Mouse (Mus musculus): ENCODE measurements around the gene Ndufa1. TPM values are rescaled to one million over a fixed set of nuclear protein-coding genes. Genes with fewer than 3 reads are reported as not detected.

The Ndufa1 gene
- total RNA-seq, 2 experiments from 2014 or later: 200 to 205 TPM

DNA sequence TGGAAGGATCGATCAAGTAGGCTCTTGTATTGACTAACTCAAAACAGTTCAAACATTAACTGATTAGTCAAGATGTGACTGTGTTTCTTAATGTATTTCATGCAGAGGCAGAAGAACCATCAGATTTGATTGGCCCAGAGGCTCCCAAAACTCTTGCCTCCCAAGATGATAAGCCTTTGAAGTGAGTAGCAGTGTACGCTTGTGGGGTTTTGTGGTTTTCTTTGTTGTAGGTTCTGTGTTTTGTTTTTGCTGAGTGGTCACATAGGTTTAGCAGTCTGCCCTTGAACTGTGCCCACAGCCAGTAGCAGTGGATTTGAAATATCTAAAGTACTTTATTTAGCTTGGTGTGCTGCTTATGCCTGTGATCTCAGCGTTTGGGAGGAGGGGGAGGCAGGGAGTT lies 49.2 kb downstream of the Ndufa1 start:
- TF ChIP-seq CTCF (conservative IDR thresholded peaks at IDR 0.05): no peak
- no peak overlapping the region for H3K27ac ChIP-seq
- no peak overlapping the region for H3K4me3 ChIP-seq
- no peak for DNase-seq (ENCODE audit: low spot score in 2 of 2)

Other genes with a start within 250 kb of the Ndufa1 start
- 10 to 100 TPM; 50.4 to 51.9 TPM for gene Sept6, start 199.4 kb downstream of the Ndufa1 start, total RNA-seq (2021)
- gene Sowahd, start 142.3 kb downstream of the Ndufa1 start, total RNA-seq (2021): not detected
- gene Rpl39, start 105.8 kb downstream of the Ndufa1 start, total RNA-seq (2021): 100 to 1,000 TPM; 227 to 242 TPM
- gene Upf3b, start 80.8 kb downstream of the Ndufa1 start, total RNA-seq (2021): 10 to 100 TPM; 18.9 to 20.5 TPM
- 10 to 100 TPM; 13.5 to 15.2 TPM for gene Nkap, start 64.4 kb downstream of the Ndufa1 start, total RNA-seq (2021)
- gene Akap14, start 22.3 kb downstream of the Ndufa1 start, total RNA-seq (2021): under 1 TPM in 1 of 2 experiments, not detected in 1; 0.26 TPM
- 1 to 10 TPM; 7.9 to 9.4 TPM for gene Rnf113a1, start 82 bp upstream of the Ndufa1 start, total RNA-seq (2021)
- gene Gm9, start 19.9 kb upstream of the Ndufa1 start, total RNA-seq (2021): not detected
- not detected for gene Rhox1, start 31.1 kb upstream of the Ndufa1 start, total RNA-seq (2021)
- not detected for gene Rhox2a, start 53.8 kb upstream of the Ndufa1 start, total RNA-seq (2021)
- not detected for gene Rhox3a, start 58.8 kb upstream of the Ndufa1 start, total RNA-seq (2021)
- gene Rhox4a, start 74.2 kb upstream of the Ndufa1 start, total RNA-seq (2021): not detected
- gene Rhox3a2, start 188.9 kb upstream of the Ndufa1 start, total RNA-seq (2021): not detected
- gene Rhox4a2, start 199.7 kb upstream of the Ndufa1 start, total RNA-seq (2021): not detected
- not detected for gene Rhox2b, start 220.9 kb upstream of the Ndufa1 start, total RNA-seq (2021)
- gene Rhox4b, start 241.3 kb upstream of the Ndufa1 start, total RNA-seq (2021): not detected